In genomic region chr3:138801661-138802060, GRCm38 (mm10) we compare ENCODE assay signal across 14 mouse cellular contexts. TPM values are rescaled to one million over a fixed set of nuclear protein-coding genes. Genes with fewer than 3 reads are reported as not detected.
DNase-seq lines count a peak whose midpoint lies in the region; ATAC-seq and TF ChIP-seq lines count a peak whose summit lies in the region.
"Had no signal": no experiment of that assay in that cellular context is flagged by ENCODE, and none has a peak within 500 bp of the region (broad histone marks: within the 10 kb centered on the region; RNA-seq: fewer than 3 reads in every experiment).

No protein-coding gene starts in this region.

- WGBS in forebrain, embryonic 13.5 days: 38% methylated on average over 6 of the region's 6 CpGs
- WGBS in hindbrain, embryonic 16.5 days: 59% methylated on average over 6 of the region's 6 CpGs
- WGBS in kidney, embryonic 15.5 days: 79% methylated on average over 6 of the region's 6 CpGs
- WGBS in liver, embryonic 12.5 days (ENCODE audit: insufficient replicate concordance): 77% methylated on average over 6 of the region's 6 CpGs

- peak overlapping the region; percentile 21 for H3K4me2 ChIP-seq in forebrain, embryonic 13.5 days
- H3K4me2 ChIP-seq in hindbrain, embryonic 16.5 days (ENCODE audit: low read length): no peak overlapping the region
- H3K4me2 ChIP-seq in kidney, embryonic 15.5 days: no peak overlapping the region
- H3K4me2 ChIP-seq in liver, embryonic 12.5 days: no peak overlapping the region
- H3K4me2 ChIP-seq: liver, embryonic 13.5 days had no signal

- H3K4me3 ChIP-seq in forebrain, embryonic 13.5 days: no peak overlapping the region
- no peak overlapping the region for H3K4me3 ChIP-seq in hindbrain, embryonic 16.5 days (ENCODE audit: low read length)
- H3K4me3 ChIP-seq in kidney, embryonic 15.5 days (replicated peaks): no peak overlapping the region
- no peak overlapping the region for H3K4me3 ChIP-seq in liver, embryonic 12.5 days
- H3K4me3 ChIP-seq: limb, embryonic 10.5 days; liver, embryonic 13.5 days had no signal

- no peaks in the 10 kb centered on the region for H3K9me3 ChIP-seq in forebrain, embryonic 13.5 days (replicated peaks)
- no peaks in the 10 kb centered on the region for H3K9me3 ChIP-seq in hindbrain, embryonic 16.5 days (ENCODE audit: control insufficient read depth, low read length)
- no peaks in the 10 kb centered on the region for H3K9me3 ChIP-seq in kidney, embryonic 15.5 days (replicated peaks)
- H3K9me3 ChIP-seq in liver, embryonic 12.5 days (replicated peaks): no peaks in the 10 kb centered on the region
- H3K9me3 ChIP-seq: limb, embryonic 10.5 days; liver, embryonic 13.5 days had no signal

- peaks cover 54% of the 10 kb centered on the region for H3K4me1 ChIP-seq in forebrain, embryonic 13.5 days
- H3K4me1 ChIP-seq in hindbrain, embryonic 16.5 days (ENCODE audit: control insufficient read depth, insufficient read depth, low read depth, low read length): peaks cover 45% of the 10 kb centered on the region
- 0 out of 2 replicates have a peak, but pooled peaks cover 2% of the 10 kb centered on the region for H3K4me1 ChIP-seq in kidney, embryonic 15.5 days
- H3K4me1 ChIP-seq in liver, embryonic 12.5 days: 0 out of 2 replicates have a peak, but pooled peaks cover 4% of the 10 kb centered on the region
- H3K4me1 ChIP-seq: liver, embryonic 13.5 days had no signal

- 0 out of 2 replicates have a peak overlapping the region, but pooled peaks have one; percentile 14 for H3K9ac ChIP-seq in forebrain, embryonic 13.5 days
- no peak overlapping the region for H3K9ac ChIP-seq in hindbrain, embryonic 16.5 days (ENCODE audit: low read depth, low read length)
- no peak overlapping the region for H3K9ac ChIP-seq in kidney, embryonic 15.5 days
- no peak overlapping the region for H3K9ac ChIP-seq in liver, embryonic 12.5 days
- H3K9ac ChIP-seq: liver, embryonic 13.5 days had no signal

- H3K36me3 ChIP-seq in forebrain, embryonic 13.5 days (ENCODE audit: poor library complexity, severe bottlenecking): no peaks in the 10 kb centered on the region
- no peaks in the 10 kb centered on the region for H3K36me3 ChIP-seq in hindbrain, embryonic 16.5 days (ENCODE audit: control insufficient read depth, insufficient read depth, low read length)
- H3K36me3 ChIP-seq in kidney, embryonic 15.5 days: no peaks in the 10 kb centered on the region
- H3K36me3 ChIP-seq in liver, embryonic 12.5 days: no peaks in the 10 kb centered on the region
- H3K36me3 ChIP-seq: limb, embryonic 10.5 days; liver, embryonic 13.5 days had no signal

- H3K27me3 ChIP-seq in forebrain, embryonic 13.5 days: no peaks in the 10 kb centered on the region
- no peaks in the 10 kb centered on the region for H3K27me3 ChIP-seq in hindbrain, embryonic 16.5 days (replicated peaks; ENCODE audit: control insufficient read depth, insufficient read depth, low read length)
- H3K27me3 ChIP-seq in kidney, embryonic 15.5 days: no peaks in the 10 kb centered on the region
- H3K27me3 ChIP-seq in liver, embryonic 12.5 days (replicated peaks): no peaks in the 10 kb centered on the region
- H3K27me3 ChIP-seq: CH12.LX; liver, embryonic 13.5 days had no signal

- peak overlapping the region; percentile 85 for H3K27ac ChIP-seq in forebrain, embryonic 13.5 days
- H3K27ac ChIP-seq in hindbrain, embryonic 16.5 days (ENCODE audit: low read depth, low read length): peak overlapping the region; percentile 3
- H3K27ac ChIP-seq in kidney, embryonic 15.5 days: no peak overlapping the region
- H3K27ac ChIP-seq in liver, embryonic 12.5 days: no peak overlapping the region
- H3K27ac ChIP-seq: limb, embryonic 10.5 days; liver, embryonic 13.5 days had no signal

- peak; percentile 10; the same call in 1 of the 2 replicates for ATAC-seq in forebrain, embryonic 13.5 days
- ATAC-seq in hindbrain, embryonic 16.5 days: no peak
- ATAC-seq in kidney, embryonic 15.5 days (replicated peaks; ENCODE audit: low FRiP score): no peak
- no peak for ATAC-seq in liver, embryonic 12.5 days
- ATAC-seq: intestine, embryonic 16.5 days had no signal

- TF ChIP-seq CTCF in brain, embryonic 14.5 days (IDR thresholded peaks at IDR 0.05; ENCODE audit: borderline replicate concordance, extremely low read depth, insufficient read depth, insufficient read length): no peak

- TF ChIP-seq POLR2A in brain, embryonic 14.5 days (IDR thresholded peaks at IDR 0.05; ENCODE audit: borderline replicate concordance, extremely low read depth, insufficient read depth, insufficient read length, poor library complexity, severe bottlenecking): no peak

- DNase-seq in heart, adult 11 months: peak; percentile 72
- no peak for DNase-seq in heart, postnatal 4 days
- DNase-seq in brain, embryonic 14.5 days (ENCODE audit: low read depth): peak; percentile 77
- DNase-seq in left cerebral cortex, adult 11 months (ENCODE audit: low spot score): no peak
- DNase-seq: adrenal gland, postnatal 36 days; kidney, postnatal 14 days; liver, embryonic 13.5 days had no signal

RNA-seq across cellular contexts. Expression of gene Tspan5, which starts 59.7 kb away (rescaled TPM):
- total RNA-seq in heart, postnatal 4 days (2021): 10 to 100 TPM; 11.5 to 11.6 TPM
- 97.1 and 109 TPM in 2 replicates for polyA plus RNA-seq in brain, embryonic 14.5 days (2012; rRNA removed)
- polyA plus RNA-seq in forebrain, embryonic 13.5 days (2015; fragmentation: Nextera tagmentation; extraction: Ambion mirVana): 60.2 and 62.7 TPM in 2 replicates
- 86.9 and 93.7 TPM in 2 replicates for polyA plus RNA-seq in hindbrain, embryonic 16.5 days (2015; fragmentation: Nextera tagmentation; extraction: Ambion mirVana)
- polyA plus RNA-seq in kidney, embryonic 15.5 days (2015; fragmentation: Nextera tagmentation; extraction: Ambion mirVana): 26.3 and 28.9 TPM in 2 replicates
- 7.1 TPM in 2 replicates for polyA plus RNA-seq in liver, embryonic 12.5 days (2016; fragmentation: Nextera tagmentation; extraction: Ambion mirVana)

Comparison
In these comparisons a context has a peak if more than half of its experiments do, and no peak if none do; other contexts are left out.
1. DNase-seq: peak in heart, adult 11 months (single experiment) and brain, embryonic 14.5 days (single experiment); none in heart, postnatal 4 days (single experiment) and left cerebral cortex, adult 11 months (single experiment).
2. H3K27ac ChIP-seq: peak in forebrain, embryonic 13.5 days (single experiment) and hindbrain, embryonic 16.5 days (single experiment); none in kidney, embryonic 15.5 days (single experiment) and liver, embryonic 12.5 days (single experiment).